Mouse (Mus musculus) B cell, adult 2 months (primary cell): ENCODE measurements around the gene Chchd3.

Source experiments
- DNase-seq, 2 experiments: peaks; one replicate each; pipeline ENCODE4 v3.0.0; 2022

Gene Chchd3

DNA sequence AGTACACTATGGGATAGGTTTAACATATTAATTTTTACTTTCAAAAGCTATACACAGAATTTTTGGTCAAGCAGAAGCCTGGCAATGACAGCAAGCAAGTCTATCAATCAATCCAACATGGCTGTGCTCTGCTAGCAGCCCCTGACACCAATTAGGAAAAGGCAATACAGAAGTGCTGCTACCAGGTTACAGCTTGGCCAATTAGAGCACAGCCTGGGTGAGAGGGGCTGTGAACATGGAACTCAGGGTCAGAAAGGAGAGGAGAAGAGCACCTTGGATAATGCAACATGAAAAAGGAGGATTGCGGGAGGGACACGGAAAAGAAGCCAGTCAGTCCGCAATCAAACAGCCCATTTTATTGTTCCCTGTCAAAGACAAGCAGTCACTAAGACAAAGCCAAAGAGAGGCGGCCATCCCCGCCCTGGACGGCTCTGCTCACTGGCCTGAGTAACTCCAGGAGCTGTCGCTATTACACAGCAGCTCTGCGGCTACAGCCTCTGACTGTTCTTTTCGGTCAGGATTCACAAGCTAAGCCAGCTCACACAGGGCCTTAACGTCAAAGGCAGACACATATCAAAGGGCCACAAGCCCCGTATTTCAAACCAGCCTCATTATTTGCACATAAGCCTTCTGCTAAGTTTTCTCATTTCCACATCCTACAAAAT is 128.8 kb downstream of the Chchd3 start:
- no peak for DNase-seq

DNA sequence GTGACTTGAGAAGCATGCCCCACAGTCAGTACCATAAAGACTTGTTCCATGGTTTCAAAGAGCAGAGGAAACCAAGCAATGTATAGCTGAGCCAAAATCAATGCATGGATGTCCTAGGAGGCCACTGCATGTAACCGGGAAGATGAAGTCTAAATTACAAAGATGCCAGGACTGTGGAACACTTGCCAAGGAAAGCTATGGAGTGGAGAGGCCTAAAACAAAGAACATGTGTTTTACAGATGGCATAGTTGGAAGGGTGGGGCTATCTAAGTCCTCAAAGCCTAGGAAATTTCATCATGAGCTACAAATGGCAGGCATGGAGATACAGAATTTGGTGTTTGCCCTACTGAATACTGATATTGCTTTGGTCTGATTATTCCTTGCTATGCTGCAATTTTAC is 137.7 kb downstream of the Chchd3 start:
- DNase-seq: no peak

DNA sequence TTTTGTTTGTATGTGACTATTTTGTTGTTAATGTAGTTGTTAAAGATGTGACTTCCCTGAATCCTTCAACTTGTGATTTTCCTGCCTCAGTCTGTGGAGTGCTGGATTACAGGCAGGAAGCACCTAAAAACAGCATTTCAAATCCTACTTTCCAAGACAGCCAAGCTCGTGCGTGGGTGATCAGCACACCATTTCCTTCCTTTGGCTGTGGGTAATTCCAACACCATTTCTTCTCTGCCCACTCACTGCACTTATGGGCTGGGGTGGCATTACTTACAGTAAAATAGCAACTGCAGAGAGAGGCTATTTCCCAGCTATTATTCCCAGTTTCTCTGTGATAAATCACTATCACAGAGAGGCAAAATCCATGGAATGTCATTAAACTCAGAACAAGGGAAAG is 140.0 kb downstream of the Chchd3 start:
- no peak for DNase-seq

DNA sequence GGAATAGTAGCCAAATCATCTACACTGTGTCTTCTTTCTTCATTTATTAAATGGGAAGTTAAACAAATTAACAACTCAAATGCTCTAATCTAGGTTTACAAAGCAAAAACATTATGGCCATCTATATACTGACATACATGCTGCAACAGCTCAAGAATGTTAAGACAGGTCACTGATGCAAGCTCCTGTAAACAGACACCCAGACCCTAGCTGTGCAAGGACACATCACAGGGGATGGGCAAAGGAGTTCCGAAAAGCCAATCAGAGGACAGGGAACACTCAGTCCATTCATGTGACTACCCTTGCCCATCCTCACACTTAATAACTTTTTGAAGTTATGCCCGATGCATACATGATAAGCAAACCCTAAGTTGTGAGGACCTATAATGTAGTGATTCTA is 149.4 kb downstream of the Chchd3 start:
- DNase-seq: no peak

DNA sequence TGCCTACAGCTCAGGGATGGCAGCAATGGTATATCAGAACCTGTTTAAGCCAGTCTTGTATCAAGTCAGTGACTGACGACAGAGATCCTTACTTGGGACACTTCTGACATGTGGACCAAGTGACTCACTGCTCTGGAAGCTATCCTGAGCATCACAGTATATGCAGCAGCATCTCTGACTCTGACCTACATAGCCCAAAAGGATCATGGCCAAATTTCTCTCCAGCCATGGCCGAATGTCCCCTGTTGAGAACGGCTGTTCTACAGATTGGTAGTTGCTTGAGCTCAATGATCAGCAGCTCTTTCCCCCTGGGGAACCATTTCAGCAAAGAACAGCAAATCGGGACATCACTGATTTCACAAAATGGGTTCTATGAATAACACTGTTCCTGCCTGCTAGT is 161.0 kb downstream of the Chchd3 start:
- no peak for DNase-seq

DNA sequence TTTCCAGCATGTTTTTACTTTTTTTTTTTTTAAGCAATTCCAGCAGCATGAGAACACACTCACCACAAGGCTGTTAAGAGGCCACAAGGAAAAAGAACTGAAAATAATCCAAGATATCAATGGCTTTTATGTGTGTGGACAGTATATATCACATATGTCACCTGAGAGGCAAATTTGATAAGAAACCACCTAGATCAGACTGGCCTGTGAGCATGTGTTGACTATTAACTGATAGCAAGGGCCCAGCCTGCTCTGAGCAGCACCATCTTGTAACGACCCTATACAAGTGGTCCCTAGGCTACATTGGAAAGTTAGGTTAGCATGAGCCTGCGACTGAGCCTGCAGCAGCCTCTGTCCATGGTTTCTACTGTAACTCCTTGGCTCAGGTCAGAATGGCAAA is 166.0 kb downstream of the Chchd3 start:
- no peak for DNase-seq

DNA sequence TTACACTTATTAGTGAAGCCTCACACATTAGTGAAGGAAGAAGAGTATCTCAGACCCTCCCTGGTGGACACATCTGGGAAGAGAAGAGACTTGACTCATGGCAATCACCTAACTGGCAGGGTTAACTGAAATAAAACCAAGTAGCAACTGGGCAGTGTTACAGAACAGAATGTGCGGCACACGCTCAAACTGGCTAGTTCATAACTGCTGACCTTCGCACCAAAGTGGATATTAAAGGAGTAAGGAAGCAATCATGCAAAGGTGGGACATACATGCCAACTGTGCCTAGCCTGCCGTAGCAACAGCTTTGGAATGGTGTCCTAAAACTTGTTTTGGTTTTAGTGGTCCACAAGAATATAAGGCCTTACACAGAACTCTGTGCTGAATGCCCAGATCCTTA is 169.3 kb downstream of the Chchd3 start:
- no peak for DNase-seq

DNA sequence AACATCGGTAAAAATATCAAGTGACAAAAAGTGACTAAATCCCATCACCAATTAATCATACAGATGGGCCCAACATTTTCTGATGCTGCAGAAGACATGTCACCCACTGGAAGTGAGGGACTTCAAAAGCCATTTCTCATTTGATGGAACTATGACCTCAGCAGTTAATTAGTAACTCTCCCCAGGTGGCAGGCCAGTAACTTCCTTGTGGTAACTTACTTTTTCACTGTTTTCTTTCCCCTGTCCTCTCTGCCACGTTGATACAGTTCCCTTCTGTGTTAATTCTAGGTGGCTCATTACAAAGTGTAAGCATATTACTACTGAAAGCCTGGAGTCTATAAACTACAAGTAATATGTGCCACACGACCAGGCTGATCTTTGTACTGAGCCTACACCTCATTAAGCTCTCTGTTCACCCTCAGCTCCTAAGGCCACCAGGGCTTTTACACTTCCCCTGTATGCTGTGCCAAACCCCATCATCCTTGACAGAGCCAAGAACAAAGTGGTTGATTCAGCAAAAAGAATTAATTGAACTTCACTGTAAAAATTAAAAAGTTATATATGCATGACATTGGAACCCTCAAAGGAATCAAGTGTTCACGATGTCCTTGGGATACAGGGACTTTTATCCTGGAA is 171.0 kb downstream of the Chchd3 start:
- no peak for DNase-seq

DNA sequence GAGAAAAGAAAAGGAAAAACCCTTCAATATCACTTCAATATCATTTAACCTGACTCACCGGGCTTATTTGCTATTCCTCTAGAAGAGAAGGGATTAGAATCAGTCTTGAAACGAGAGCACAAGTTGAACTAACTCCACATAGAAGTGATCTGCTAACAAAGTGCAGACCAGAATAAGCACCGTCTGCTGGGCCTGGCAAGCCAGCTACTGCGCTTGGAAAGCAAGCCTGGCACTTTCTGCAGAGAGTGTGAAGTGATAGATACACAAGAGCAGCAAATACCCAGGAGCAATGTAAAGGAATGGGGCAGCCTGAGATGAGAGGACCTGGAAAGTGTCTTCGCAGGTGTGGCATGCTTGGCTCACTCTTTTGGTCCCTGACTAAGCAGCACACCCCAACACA is 181.5 kb downstream of the Chchd3 start:
- no peak for DNase-seq

DNA sequence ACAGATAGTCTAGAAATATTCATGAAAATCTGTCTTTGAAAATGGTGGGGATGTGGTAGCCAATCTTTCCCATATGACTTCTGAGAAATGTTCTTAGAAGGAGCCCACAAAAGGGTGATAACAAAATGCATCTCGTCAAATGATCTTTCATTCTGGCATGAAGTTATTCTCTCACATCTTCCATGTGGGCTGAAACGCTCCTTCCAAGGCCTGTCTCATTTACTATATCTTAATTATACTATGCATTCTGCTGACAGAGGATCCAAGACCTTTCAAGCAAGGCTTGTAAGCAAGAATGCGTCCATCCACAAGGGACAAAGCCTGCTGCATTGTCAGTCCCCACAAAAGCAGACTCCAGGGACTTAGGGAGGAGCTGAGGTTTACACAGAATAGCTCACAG is 185.9 kb downstream of the Chchd3 start:
- no peak for DNase-seq

DNA sequence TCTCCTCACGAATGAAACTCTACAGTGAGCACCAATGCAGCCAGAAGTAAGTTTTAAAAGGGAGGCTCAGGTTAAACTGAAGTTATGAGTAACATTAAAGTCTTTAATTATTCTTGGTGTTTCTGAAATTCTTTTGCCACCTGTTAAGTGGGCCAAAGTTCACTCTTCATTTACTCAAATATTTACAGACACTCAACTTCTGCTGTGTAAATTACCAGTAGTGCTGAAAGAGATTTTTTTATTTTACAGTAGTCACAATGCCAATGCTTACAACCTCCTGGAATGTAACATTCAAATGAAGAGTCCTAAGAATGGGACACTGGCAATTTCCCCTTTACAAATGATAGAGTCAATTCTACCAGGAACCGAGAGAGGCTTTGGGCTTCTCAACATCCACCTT is 187.3 kb downstream of the Chchd3 start:
- DNase-seq: no peak

DNA sequence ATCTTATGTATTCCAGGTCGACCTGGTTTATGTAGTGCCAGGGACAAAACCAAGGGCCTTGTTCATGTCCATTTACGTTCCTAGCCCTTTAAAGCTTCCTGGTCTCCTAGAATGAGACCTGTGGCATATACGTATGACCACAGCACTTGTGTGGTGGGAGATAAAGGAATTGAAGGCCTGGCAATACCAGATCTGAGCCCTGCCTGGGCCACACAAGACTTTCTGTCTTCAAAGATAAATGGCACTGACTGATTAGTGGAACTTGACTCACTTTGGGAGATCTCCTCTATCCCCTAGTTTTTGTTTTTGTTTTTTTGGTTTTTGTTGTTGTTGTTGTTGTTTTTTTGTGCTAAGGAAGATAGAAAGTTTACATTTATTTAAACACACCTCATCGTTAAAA is 209.1 kb downstream of the Chchd3 start:
- no peak for DNase-seq

DNA sequence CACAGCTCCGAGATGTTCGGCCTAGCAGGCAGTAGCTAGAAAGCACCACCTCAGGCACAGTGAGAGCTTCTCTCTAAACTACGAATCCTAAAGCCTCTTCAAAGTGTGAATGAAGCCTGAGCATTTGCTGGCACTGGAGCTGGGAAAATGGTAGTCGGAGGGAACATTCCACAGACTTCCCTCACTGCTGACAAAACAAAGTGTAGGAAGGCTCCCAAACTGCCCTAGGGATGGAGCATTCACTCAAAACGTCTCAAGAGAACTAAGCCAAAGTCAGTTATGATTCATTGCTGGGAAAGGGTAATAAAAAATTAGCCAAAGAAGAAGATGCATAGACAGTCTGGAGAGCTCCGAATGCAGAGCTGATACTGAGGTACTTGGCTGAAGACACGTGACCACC is 211.1 kb downstream of the Chchd3 start:
- DNase-seq: no peak

DNA sequence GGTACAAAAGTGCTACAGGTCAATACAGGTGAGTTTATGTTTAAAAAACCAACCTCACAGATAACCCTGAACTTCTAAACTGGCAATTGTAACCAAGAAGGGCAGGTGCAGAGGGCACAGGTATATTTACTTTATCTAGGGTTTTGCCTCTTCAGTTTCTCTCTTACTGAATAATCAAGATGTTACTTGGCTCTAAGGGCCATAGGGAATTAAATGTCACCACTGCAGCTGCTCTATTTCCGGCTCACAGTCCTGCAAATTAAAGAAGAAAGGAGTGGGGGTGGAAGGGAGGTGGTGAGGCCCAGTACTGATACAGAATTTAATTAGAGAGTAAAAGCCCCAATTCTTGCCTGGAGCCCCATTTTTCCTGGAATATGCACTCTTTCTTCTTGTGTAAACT is 214.6 kb downstream of the Chchd3 start:
- no peak for DNase-seq

DNA sequence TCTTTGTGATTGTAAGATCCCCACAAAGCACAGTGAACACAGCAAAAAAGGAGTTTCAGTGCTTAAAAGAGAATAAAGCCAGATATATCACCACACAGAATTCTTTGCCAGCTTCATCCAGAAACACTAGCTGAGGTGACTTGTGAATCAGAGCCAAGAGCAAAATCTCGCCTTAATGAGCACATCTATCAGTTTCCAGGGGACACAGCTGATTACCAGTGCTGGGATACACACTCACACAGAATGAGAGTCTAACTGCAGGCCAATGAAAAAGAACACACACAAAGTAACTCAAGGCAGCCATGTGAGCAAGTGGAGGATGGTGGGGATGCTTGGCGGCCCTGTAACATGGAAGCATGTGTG is 222.1 kb downstream of the Chchd3 start:
- DNase-seq: no peak

DNA sequence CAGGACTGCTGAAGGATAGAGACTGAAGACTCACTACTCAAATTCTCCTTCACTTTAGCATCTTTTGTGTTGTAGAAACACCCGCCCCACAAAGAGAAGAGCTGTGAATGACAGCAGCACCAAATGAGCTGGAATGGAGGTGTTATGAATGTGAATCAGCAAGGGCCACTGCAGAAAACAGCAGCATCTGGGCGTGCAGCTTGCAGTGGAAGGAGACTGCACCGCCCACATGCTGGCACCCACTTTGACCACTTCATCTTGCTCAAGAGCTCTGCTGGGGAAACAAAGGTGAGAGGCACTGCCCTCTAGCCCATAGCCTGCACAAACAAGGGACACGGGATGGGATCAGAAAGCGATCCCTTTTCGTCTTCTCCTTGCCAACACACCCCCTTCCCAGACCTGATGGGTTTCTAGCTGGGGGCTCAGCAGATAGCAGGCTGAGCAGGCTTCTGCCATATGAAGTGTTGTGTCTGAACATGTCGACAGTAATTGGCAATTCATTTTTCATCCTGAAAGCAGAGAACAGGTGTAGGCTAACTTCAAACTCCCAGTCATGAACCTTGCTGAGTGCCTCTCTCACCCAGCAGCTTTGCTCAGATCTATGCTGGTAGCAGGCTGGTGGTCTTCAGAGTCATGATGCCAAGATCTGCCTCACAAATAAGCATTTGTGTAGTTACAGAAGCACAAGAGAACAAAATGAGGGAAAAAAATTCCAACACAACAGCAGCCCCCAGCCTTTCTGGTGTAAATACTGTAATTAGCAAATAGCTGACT is 222.7 kb downstream of the Chchd3 start:
- no peak for DNase-seq

DNA sequence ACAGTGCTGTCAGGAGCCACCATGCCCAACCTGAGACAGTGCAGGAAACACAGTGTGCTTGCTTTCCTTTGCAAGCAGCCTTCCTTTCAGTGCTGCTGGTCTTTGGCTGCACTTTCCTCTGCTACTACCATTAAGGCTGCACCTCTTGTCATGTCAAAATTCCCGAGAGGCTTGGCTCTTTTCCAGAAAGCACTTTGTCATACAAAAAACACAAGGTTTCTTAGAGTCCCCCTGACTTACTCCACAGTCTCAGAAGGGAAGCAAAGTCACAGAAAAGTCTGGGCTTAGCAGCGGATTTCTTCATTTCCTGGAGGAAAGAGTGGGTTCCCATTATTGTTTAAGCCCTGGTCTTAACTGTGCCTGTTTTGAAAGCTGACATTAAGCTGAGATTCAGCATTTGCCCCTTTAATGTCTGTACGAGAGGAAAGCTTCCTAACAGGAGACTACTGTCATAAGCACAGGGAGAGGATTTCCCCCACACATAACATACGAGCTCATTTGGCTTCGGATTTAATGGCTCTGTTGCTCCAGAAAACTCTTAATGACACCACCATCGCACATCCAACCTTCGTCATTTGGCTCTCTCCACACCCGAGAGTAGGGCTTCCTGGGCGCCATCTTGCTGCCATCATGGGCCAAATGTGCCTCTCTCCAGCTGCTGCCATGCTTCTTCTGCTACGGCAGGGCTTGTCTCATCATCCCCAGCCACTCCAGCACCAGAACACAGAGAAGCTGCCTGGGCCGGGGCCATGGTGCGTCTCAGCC is 236.0 kb downstream of the Chchd3 start:
- DNase-seq: no peak

DNA sequence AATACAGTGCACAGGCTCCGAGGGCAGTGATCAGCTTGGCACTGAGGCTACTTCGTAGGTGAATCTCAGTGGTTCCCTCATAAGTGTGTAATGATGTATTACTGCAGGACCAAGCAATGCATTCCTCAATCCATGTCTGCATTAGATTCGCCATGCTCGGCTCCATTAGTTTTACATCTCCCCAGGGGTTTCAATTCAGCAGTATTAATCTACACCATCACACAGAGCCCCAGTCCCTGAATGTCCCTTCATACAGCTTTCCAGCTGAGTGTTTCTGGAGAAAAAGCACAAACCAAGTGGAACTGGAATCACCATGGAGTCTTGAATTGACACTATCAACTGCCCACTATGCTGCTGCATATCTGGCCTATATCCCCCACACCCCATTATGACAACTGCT is 241.1 kb downstream of the Chchd3 start:
- DNase-seq: no peak

DNA sequence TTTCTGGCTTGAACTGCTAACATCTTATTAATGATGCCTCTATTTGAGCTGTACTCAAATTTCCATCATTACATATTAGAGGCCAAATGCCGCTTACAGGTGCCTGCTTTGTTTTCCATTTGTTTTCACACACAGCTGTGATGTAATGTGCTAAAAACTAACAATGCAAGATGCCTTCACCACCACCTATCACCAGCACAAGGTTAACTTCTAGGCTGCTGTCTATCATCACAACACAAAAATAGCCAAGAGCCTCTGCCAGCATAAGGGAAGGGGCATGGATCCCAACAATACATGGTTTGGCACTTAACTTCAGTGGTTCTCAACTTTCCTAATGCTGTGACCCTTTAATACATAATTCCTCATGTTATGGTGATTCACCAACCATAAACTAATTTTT is 251.3 kb downstream of the Chchd3 start:
- DNase-seq: no peak

DNA sequence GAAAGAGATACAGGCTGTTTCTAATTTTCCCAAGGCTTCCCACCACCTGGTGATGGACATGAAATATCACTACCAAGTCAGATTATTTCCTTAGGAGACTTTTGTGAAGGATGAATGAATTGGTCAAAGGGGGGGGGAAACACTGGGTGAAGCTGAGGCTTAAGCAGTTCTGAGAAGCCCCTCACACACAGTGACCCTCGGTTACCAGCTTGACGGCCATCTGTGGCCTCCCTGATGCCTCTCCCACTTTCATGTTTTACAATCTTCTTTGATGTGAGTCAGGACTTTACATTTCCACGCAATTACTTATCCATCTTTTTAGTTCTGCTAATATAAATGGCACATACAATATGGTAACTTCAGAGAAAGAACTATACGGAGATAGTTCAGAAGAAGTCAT is 252.3 kb downstream of the Chchd3 start:
- DNase-seq: no peak

DNA sequence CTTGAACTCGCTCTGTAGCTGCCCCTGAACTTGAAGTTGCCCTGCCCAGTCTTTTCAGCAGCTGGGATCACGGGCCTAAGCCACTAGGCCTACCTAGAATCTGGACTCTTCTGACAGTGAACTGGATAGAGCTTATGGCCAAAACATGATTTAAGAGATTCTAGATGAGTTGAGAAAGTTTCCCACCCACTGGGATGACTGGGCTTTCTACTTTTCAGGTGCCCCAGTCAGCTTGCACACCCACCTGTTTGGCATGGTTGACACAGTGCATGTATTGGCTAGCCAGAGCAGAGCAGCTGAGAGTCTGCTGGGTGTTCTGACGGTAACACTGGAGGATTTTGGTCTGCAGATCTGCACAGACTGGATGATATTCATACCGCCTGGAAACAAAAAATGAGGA is 256.4 kb downstream of the Chchd3 start:
- no peak for DNase-seq

DNA sequence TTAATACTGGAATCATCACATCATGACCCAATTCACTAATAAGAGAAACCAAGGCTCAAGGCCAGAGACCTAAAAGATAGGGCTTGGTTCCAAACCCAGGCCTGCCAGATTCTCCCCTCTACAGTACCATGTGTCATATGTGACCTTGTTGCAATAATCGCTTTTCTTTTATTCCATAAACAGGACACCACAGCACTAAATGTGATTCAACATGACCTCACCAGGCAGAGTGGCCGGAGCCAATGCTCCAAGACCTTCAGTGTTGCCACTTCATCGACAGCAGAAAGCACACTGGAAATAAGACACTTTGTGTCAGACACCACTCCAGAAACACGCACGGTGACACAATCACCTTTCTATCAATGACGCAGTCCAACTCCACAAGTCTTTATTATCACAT is 258.3 kb downstream of the Chchd3 start:
- DNase-seq: no peak

DNA sequence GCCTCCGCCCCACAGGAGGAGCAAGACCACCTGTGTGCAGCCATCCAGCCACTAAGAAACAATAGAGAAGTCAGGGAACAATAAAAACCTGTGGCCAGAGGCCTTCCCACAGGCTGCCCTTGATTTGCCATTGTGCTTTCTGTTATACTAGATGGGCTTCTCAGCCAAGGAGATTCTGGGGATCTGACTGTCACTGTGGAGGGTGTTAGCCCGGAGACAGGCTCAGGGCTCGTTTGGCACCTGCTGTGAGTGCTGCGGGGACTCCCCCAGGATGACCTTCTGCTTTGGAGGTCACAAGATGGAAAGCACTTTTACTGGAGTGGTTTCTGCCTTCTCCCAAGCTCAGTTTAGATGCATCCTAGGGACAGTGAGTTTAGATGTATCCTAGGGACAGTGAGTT is 262.5 kb downstream of the Chchd3 start:
- no peak for DNase-seq
